Mouse (Mus musculus): Measurements from ENCODE around the gene Eya3. TPM values are rescaled to one million over a fixed set of nuclear protein-coding genes. Genes with fewer than 3 reads are reported as not detected.

Gene Eya3
- polyA plus RNA-seq, 1 experiment from 2014 or later, result 24.7 TPM

DNA sequence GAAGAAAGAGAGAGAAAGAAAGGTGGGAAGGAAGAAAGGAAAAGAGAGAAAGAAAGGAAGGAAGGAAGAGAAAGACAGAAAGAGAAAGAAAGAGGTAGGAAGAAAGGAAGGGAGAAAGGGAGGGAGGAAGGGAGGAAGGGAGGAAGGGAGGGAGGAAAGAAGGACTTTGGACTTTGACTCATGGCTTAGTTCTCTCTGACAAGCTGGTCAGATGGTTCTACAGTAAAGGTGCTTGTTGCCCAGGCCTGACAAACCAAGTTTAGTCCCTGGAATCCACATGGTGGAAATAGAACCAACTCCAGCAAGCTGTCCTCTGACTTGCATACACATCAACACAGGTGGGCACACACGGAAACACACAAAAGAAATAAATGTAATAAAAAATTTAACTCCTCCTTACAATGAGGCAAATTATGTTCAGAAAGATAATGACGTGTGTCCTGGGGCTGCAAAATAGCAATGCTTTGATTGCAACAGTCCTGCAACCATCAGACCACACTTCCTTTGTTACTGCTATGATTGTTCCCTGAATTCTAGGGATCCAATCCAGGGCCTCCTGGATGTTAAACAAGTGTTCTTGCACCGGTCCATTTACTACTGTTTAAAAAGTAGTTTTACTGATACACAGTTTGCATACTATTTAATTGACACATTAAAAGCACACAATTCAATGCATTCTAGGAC lies 28.3 kb upstream of the Eya3 start:
- Histone ChIP-seq H3K27ac (replicated peaks) (no peak overlapping the region), H3K9ac (no peak overlapping the region), H3K4me2 (replicated peaks) (no peak overlapping the region), H3K4me3 (replicated peaks) (no peak overlapping the region), H3K27me3 (no peaks in the 10 kb centered on the region), H3K4me1 (no peaks in the 10 kb centered on the region), H3K36me3 (no peaks in the 10 kb centered on the region), H3K9me3 (replicated peaks) (0 out of 2 replicates have a peak, but pooled peaks cover 6% of the 10 kb centered on the region)
- no peak for ATAC-seq (ENCODE audit: insufficient number of reproducible peaks, low FRiP score, low TSS enrichment, low read depth)
- 80% methylated on average over 3 of the region's 3 CpGs for WGBS

- Histone ChIP-seq H3K9me3 (replicated peaks) (0 out of 2 replicates have a peak, but pooled peaks cover 8% of the 10 kb centered on the region), H3K9ac (no peak overlapping the region), H3K27me3 (no peaks in the 10 kb centered on the region), H3K4me3 (replicated peaks) (no peak overlapping the region), H3K36me3 (no peaks in the 10 kb centered on the region), H3K4me1 (no peaks in the 10 kb centered on the region), H3K27ac (replicated peaks) (no peak overlapping the region), H3K4me2 (replicated peaks) (no peak overlapping the region)
- WGBS, result 87% methylated on average over 8 of the region's 8 CpGs
- ATAC-seq (ENCODE audit: insufficient number of reproducible peaks, low FRiP score, low TSS enrichment, low read depth), result no peak
These were observed 27.5 kb upstream of the Eya3 start for GRCm38 (mm10) chr4:132611320-132611719.

- Histone ChIP-seq H3K4me2 (replicated peaks) (no peak overlapping the region), H3K36me3 (no peaks in the 10 kb centered on the region), H3K4me3 (replicated peaks) (no peak overlapping the region), H3K27ac (replicated peaks) (no peak overlapping the region), H3K9ac (no peak overlapping the region), H3K4me1 (no peaks in the 10 kb centered on the region), H3K27me3 (no peaks in the 10 kb centered on the region), H3K9me3 (replicated peaks) (0 out of 2 replicates have a peak, but pooled peaks cover 8% of the 10 kb centered on the region)
- 86% methylated on average over 6 of the region's 6 CpGs for WGBS
- ATAC-seq (ENCODE audit: insufficient number of reproducible peaks, low FRiP score, low TSS enrichment, low read depth), result no peak
These were observed 20.9 kb upstream of the Eya3 start for GRCm38 (mm10) chr4:132617873-132618272.

DNA sequence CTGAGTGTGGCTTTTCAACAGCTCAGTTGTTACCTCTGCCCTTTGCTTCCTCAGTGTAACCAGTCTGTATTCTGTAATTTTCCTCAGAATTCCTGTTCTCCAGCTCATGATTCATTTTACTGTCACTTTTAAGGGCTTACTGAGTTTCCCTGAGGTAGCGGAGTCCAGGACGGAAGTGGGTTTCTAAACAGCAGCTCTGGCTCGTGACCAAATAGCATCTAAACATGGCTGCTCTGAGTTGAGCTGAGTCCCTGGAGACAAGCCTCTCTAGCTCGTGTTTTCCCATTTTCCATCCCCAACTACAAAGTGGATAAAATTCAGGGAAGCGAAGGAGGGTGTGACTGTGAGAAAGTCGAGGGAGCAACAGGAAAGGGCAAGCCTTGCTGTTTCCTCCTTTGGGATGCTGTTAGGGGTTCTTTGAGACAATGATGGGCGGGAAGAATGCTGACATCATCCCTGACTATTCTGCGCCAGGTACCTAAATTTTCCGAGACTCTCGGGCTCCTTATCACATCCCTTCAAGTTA lies 19.9 kb upstream of the Eya3 start:
- Histone ChIP-seq H3K4me3 (replicated peaks) (no peak overlapping the region), H3K9ac (no peak overlapping the region), H3K4me2 (replicated peaks) (no peak overlapping the region), H3K27me3 (no peaks in the 10 kb centered on the region), H3K9me3 (replicated peaks) (0 out of 2 replicates have a peak, but pooled peaks cover 8% of the 10 kb centered on the region), H3K4me1 (no peaks in the 10 kb centered on the region), H3K27ac (replicated peaks) (no peak overlapping the region), H3K36me3 (no peaks in the 10 kb centered on the region)
- ATAC-seq (ENCODE audit: insufficient number of reproducible peaks, low FRiP score, low TSS enrichment, low read depth), result no peak
- WGBS, result 75% methylated on average over 10 of the region's 10 CpGs

GRCm38 (mm10) chr4:132620134-132620533 lies 18.7 kb upstream of the Eya3 start:
- ATAC-seq (ENCODE audit: insufficient number of reproducible peaks, low FRiP score, low TSS enrichment, low read depth), result no peak
- Histone ChIP-seq H3K9me3 (replicated peaks) (0 out of 2 replicates have a peak, but pooled peaks cover 5% of the 10 kb centered on the region), H3K4me2 (replicated peaks) (no peak overlapping the region), H3K4me1 (no peaks in the 10 kb centered on the region), H3K27me3 (no peaks in the 10 kb centered on the region), H3K27ac (replicated peaks) (no peak overlapping the region), H3K36me3 (no peaks in the 10 kb centered on the region), H3K4me3 (replicated peaks) (no peak overlapping the region), H3K9ac (no peak overlapping the region)
- 88% methylated on average over 4 of the region's 4 CpGs for WGBS

- no peaks in the 10 kb centered on the region for H3K4me1 ChIP-seq
- H3K9me3 ChIP-seq (replicated peaks), result no peaks in the 10 kb centered on the region
- no peak overlapping the region for H3K27ac ChIP-seq (replicated peaks)
- no peaks in the 10 kb centered on the region for H3K36me3 ChIP-seq
- no peak overlapping the region for H3K9ac ChIP-seq
- no peak overlapping the region for H3K4me2 ChIP-seq (replicated peaks)
- 69% methylated on average over 7 of the region's 7 CpGs for WGBS
- no peak overlapping the region for H3K4me3 ChIP-seq (replicated peaks)
- ATAC-seq (ENCODE audit: insufficient number of reproducible peaks, low FRiP score, low TSS enrichment, low read depth), result no peak
- no peaks in the 10 kb centered on the region for H3K27me3 ChIP-seq
These were observed 17.3 kb upstream of the Eya3 start for GRCm38 (mm10) chr4:132621287-132622068.

GRCm38 (mm10) chr4:132624034-132624657 lies 14.6 kb upstream of the Eya3 start:
- H3K4me3 ChIP-seq (replicated peaks), result no peak overlapping the region
- ATAC-seq (ENCODE audit: insufficient number of reproducible peaks, low FRiP score, low TSS enrichment, low read depth), result no peak
- no peaks in the 10 kb centered on the region for H3K27me3 ChIP-seq
- no peak overlapping the region for H3K27ac ChIP-seq (replicated peaks)
- H3K36me3 ChIP-seq, result no peaks in the 10 kb centered on the region
- H3K9ac ChIP-seq, result no peak overlapping the region
- 77% methylated on average over 5 of the region's 5 CpGs for WGBS
- H3K4me1 ChIP-seq, result no peaks in the 10 kb centered on the region; the same call in 1 of the 2 replicates
- H3K9me3 ChIP-seq (replicated peaks), result no peaks in the 10 kb centered on the region
- no peak overlapping the region for H3K4me2 ChIP-seq (replicated peaks)

DNA sequence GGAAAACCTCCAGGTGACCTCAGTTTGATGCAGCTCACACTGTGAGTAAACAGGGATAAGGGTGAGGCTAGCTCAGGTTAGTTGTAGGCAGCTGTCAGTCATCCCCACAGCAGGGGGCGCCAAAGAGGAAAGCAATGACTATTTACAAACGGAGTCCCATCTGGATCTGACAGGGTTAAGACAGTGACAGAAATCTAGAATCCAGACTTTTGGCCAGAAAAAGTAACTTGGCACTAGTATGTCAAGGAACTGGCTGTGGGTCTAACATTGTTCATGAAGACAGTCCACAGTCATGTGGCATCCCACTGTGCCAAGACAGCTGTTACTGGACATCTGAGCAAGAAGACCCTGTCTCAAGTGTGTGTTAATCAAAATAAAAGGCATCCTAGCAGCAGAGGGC lies 10.0 kb upstream of the Eya3 start:
- no peaks in the 10 kb centered on the region for H3K27me3 ChIP-seq
- ATAC-seq (ENCODE audit: insufficient number of reproducible peaks, low FRiP score, low TSS enrichment, low read depth), result no peak
- H3K27ac ChIP-seq (replicated peaks), result no peak overlapping the region
- H3K36me3 ChIP-seq, result no peaks in the 10 kb centered on the region
- 16% methylated on average over 2 of the region's 2 CpGs for WGBS
- no peak overlapping the region for H3K4me2 ChIP-seq (replicated peaks)
- no peaks in the 10 kb centered on the region; the same call in 1 of the 2 replicates for H3K4me1 ChIP-seq
- no peak overlapping the region for H3K9ac ChIP-seq
- no peaks in the 10 kb centered on the region for H3K9me3 ChIP-seq (replicated peaks)
- no peak overlapping the region for H3K4me3 ChIP-seq (replicated peaks)

- Histone ChIP-seq H3K4me2 (replicated peaks) (no peak overlapping the region), H3K4me1 (peaks cover 5% of the 10 kb centered on the region; the same call in 1 of the 2 replicates)
These were observed 2.8 kb upstream of the Eya3 start for GRCm38 (mm10) chr4:132635971-132636370.

GRCm38 (mm10) chr4:132636554-132636953 lies 2.2 kb upstream of the Eya3 start:
- WGBS, result 38% methylated on average over 4 of the region's 4 CpGs
- no peak overlapping the region for H3K4me3 ChIP-seq (replicated peaks)
- no peak for ATAC-seq (ENCODE audit: insufficient number of reproducible peaks, low FRiP score, low TSS enrichment, low read depth)
- H3K27ac ChIP-seq (replicated peaks), result no peak overlapping the region
- H3K4me1 ChIP-seq, result peaks cover 5% of the 10 kb centered on the region; the same call in 1 of the 2 replicates
- H3K36me3 ChIP-seq, result no peaks in the 10 kb centered on the region
- H3K4me2 ChIP-seq (replicated peaks), result no peak overlapping the region
- no peak overlapping the region for H3K9ac ChIP-seq
- no peaks in the 10 kb centered on the region for H3K9me3 ChIP-seq (replicated peaks)
- no peaks in the 10 kb centered on the region for H3K27me3 ChIP-seq

More at GRCm38 (mm10) chr4:132635971-132636370, 2.8 kb upstream of the Eya3 start:
- no peak overlapping the region for H3K9ac ChIP-seq
- no peak overlapping the region for H3K27ac ChIP-seq (replicated peaks)
- H3K4me3 ChIP-seq (replicated peaks), result no peak overlapping the region
- H3K9me3 ChIP-seq (replicated peaks), result no peaks in the 10 kb centered on the region
- no peaks in the 10 kb centered on the region for H3K36me3 ChIP-seq
- WGBS, result 86% methylated on average over 2 of the region's 2 CpGs
- H3K27me3 ChIP-seq, result no peaks in the 10 kb centered on the region
- no peak for ATAC-seq (ENCODE audit: insufficient number of reproducible peaks, low FRiP score, low TSS enrichment, low read depth)

GRCm38 (mm10) chr4:132639191-132639713 lies 465 bp downstream of the Eya3 start:
- Histone ChIP-seq H3K9me3 (replicated peaks) (no peaks in the 10 kb centered on the region), H3K4me2 (replicated peaks) (peak overlapping the region; percentile 73), H3K27me3 (no peaks in the 10 kb centered on the region), H3K4me1 (peaks cover 5% of the 10 kb centered on the region; the same call in 1 of the 2 replicates), H3K9ac (peak overlapping the region; percentile 81), H3K36me3 (peaks cover 8% of the 10 kb centered on the region; the same call in 1 of the 2 replicates), H3K4me3 (replicated peaks) (peak overlapping the region; percentile 96), H3K27ac (replicated peaks) (peak overlapping the region; percentile 86)
- peak; percentile 71 for ATAC-seq (ENCODE audit: insufficient number of reproducible peaks, low FRiP score, low TSS enrichment, low read depth)
- WGBS, result under 1% methylated on average over 35 of the region's 35 CpGs
